Mouse (Mus musculus) cerebellum, postnatal 36 days (tissue): ENCODE measurements at regions not wholly inside any gene's neighbourhood (a gene's known extent, or its start where the extent isn't known, plus 50 kb on each side); places are given as distances from the start of the nearest gene placed in this dataset.

ENCODE experiments used
- DNase-seq, 2 experiments: peaks; one replicate each; pipeline ENCODE4 v3.0.0; 2021 to 2022; ENCODE audit warnings: mixed read lengths in 2 of 2

DNA sequence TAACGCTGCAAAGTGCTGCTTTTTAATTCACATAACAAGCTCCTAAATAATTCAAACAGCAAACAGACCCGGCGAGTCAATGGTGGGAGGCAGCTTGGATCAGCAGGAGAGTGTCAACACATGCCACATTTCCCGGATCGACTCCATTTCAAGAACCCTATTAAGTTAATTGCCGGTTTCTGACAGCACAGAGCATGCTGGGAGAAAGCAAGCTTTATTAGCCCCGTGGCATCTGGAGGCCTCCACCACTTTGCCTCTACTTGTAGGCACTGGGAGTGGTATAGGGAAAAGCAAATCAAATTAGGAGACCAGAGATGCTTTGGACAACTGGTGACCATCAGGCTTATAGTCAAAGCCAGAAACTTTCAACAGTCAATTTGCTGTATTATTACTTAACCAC lies 188.5 kb downstream of the Emx2 start:
- DNase-seq: no peak

DNA sequence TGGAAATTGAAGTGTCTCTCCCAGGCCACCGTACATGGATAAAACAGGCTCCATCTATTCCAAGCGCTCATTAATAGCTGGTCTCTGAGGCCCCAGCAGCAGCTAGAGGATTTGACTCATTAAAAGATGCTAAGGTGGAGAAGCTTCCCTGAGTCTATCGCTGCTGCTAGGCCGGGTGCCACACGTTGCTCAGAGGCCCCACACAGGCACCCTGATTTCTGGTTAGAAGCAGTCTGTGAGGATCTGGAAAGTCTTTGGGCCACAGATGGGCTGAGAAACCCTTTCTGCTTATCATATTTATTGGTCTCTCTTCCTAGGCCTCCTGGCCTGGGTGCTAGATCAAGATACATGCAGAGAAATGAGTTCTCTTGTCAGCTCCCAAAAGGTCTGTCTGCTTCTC lies 191.2 kb downstream of the Emx2 start:
- DNase-seq: no peak

DNA sequence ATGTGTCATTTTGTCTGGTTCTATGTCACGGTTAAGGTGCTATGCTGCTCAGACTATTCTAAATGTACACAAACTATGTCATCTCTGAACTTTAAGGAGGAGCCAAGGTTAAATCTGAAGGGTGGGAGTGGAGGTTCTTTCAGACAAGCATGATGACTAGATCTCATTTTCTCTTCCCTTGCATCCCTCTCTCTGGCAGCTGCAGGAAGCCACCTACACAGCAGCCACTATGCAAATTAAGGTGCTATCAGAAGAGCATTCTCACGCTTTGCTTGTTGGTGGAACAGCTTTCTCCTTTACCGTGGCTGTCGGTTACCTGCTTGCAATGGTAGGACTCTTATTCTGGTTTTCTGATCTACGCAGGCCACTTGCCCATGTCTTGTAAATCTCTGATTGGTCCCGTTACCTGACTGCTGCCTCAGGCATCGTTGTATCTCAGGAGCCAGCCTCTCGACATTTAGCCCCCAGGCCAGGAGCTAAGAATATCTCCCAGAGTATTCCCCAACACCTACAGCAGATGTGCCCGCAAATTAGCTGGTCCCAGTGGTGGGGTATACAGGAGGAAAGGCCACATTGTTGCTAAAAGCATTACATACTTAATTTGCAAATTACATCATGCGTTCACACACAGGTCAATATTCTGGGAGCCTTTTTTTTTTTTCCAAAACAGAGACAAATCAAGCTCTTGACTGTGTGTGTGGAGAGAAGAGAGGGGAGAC lies 192.6 kb downstream of the Emx2 start:
- no peak for DNase-seq

DNA sequence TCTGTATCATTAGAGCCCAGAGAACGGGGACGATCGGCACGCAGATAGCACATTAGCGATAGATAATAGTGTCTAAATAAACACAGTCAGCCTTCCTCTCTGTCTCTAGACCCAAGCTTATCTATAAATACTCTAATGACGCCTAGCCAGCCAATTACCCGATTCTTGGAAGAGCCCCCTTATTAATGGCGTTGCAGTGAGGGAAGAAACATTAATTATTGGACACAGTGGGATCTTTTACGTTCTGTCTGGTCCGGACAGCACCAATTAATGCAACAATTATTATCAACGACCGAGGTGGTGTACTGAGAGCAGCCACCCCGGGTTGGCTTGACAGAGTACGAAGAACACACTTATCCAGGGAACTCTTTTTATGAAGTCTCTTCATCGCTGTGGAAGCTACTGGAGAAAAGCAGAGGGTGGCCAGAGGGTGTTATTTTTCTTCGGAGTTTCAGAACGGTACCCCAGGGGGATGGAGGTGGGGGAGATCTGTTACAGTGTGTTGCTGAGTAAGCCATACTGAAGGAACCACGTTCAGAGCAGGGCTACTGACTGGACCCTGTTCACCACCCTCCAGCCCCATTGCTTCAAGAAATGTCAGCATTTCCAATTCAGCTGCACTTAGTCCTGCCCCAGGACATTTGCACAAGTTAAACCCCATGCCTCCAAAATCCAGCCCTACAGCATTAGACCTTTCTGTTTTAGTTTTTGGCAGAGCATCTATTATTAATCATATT lies 195.6 kb downstream of the Emx2 start:
- DNase-seq: no peak

DNA sequence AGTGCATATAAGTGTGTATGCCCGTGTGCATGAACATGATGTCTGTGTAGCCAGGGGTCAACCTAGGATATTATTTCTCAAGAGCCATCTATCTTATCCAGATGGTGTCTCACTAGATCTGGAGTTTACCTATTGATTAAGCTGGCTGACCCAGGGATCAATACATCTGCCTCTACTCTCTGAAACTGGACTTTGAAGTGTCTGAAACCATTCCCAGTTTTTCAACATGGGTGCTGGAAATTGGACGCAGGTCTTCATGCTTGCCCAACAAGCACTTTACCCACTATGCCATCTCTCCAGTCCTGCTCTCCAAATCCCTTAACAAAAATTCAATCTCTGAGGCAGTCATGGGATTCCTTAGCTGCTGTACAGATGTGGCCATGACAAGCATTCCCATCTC lies 197.1 kb downstream of the Emx2 start:
- DNase-seq: no peak

DNA sequence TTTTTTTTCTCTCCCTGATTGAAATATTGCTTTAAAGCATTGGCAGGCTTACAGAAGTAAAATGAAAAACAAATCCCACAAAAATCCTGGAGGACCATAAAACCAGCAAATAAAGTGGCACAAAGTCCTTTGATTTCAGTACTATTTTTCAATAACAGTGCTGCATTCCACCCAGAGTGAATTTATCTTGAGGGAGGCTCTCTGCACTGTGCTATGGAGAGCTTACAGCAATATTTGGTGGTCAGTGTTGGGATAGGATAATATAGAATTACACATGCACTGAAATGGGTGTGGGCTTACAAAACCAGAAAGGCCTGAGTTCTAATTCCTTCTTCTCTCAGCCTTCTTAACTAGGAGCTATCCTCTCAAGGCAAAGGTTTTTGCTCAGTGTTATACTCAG lies 211.6 kb downstream of the Emx2 start:
- DNase-seq: no peak

DNA sequence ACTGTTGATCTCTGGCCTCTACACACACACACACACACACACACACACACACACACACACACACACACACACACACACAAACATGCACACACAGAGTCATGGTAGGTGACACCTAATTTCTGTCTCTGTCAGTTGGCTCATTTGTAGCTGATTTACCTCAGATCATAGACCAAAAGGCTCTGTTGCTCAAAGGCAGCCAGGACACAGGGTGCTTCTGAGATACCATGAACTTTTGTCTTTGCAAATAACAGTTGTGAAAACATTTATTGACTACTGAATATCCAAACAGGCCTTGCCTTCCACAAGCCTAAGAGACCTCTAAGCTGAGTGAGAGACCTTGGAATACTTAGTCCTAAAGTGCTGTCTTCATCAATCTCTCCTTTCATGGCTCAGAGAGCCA lies 215.4 kb downstream of the Emx2 start:
- no peak for DNase-seq

DNA sequence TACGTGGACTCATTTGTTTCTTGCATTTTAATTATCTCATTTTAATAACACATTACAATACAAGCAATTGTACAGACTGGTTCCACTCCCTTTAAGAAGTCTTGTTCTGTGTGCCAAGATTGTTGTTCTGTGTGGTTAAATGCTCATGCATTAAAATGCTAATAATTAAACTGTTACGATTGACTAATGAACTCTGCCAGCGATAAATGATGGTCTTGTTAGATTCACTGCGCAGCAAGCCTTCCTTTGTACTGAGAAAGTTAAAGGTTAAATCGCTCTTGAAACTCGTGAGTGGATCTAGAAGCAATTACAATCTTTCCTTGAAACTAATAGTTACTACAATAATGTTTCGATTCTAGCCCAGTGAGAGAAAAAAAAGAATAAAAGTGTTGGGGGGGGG lies 221.0 kb downstream of the Emx2 start:
- no peak for DNase-seq

DNA sequence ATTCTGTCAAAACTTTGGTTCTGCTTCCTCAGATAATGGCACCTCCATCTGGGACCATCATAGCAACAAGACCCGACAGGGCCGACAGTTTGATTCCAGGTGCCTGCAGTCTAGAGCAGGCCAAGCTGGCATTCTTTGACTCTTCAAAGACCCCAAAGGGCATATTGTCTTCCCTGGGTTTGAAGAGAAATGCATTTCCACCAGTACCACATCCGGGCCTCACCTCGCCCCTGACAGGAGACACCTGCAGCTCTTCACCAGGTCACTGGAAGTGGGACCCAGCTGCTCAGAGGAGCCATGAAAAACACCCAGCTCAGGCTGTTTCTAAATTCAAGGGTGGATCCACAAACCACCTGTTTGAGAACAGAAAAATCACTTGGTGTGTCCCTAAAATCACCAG lies 222.2 kb downstream of the Emx2 start:
- DNase-seq: no peak

DNA sequence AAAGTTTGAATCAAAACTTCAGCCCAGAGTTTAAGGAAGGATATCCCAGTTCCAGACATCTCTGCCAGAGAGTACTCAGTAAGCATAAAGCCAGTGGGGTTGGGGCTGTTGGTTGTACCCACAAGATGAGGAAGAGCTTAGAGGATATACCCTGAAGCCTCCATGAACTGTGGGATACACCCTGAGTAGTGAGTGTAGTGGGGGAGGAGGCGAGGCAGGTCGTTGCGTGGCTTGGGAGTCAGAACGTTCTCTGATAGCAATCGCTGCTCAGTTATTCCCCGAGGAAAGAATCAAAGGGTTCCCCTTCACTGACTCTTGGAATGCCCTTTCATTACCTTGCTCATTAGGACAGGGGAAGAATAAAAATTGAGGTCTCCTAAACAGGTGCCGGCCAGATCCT lies 226.1 kb downstream of the Emx2 start:
- DNase-seq: no peak

DNA sequence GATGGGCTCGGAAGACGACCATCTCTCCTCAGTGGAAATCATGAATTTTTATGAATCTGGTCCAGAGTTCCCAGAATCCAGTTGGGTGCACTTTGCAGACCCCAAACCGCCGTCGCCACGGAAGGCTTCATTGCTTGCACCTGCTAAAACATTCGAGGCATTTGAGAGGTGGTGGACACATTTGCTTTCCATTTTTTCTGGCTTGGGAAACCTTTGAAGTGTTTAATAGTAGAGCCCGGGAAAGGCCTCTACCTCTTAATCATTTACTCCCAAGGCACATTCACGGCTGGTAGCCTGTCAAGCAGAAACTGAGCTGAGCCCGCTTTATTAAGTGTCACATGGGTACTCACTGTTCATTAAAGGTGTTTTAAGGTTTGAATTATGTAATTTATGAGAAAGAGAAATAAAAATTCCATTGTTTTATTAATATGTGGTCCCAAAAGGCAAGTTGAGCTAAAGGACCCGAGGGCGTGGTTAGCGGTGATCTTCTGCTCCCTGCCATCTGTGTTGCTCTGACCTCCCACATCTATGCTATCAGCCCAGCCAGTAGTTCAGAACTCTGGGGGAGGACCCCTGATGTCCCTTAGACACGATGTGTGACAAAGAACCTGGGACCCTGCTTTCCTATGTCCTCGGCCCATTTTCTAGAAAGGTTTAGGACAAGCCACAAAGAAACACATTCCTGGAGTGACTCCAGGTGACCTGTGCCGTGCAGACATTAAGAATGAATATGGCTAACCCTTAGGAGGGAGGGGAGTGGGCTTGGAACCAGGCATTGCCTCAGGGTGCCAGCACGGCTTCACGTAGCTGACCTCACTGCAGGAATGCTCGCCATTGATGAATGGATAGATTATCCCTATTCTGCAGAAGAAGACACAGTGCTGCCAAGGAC lies 227.9 kb downstream of the Emx2 start:
- no peak for DNase-seq

DNA sequence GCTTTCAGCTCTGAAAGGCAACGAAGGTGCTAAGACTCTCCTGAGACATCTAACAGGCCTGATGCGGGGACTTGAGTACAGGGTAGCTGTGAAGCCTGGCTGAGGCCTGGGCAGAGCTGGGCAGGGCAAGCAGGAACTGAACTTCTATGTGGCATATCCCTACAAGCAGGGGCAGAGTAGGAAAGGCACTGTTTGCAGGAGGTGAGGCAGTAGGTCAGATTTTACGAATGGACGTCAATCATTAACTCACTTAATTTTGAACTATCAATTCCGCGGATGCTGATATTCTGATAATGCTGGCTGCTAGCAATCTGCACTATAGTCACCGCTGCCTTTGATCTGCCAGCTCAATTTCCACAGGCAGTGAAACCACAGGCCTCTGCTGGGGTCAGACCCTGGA lies 229.0 kb downstream of the Emx2 start:
- no peak for DNase-seq

DNA sequence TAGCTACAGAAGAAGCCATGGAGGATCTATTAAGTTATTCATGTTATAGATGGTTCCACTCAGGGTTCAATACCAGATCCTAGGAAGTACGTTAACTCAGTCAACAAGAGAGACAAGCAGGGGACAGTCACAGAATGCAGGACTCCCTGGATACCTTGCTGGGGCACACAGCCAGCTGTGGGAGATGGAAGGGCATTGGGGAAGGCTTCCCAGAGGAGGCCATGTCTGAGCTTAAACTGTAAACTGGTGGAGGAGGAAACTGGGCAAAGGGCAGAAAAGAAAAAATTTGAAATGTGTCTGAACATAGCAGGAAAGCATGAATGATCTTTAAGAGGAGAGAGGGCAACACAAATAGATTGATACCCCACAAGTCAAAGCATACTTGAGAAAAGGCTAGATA lies 229.5 kb downstream of the Emx2 start:
- DNase-seq: no peak

DNA sequence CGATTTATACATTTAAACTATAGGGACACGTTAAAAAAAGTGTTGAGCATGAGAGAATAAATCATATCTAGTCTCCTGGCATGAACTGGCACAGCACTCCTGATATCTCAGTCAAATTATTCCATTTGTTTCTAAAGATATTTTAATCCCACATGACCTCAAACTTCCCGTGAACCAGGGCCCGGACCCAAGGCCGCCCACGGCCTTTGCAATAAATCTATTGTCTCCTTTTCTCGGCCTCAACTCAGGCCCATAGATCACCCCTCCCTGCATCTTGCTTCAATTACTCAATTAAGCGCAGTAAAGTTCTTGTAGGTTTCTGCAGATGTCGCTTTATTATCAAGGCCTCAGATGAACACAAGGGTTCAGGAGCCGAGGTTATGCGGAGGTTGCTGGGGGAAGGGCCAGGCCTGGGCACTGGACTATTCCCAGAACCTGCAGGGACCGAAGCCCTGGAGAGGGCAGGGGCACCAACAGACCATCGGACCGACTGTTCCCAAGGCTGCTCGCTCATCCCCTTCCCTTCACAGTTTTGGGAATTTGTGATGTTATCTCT lies 233.4 kb downstream of the Emx2 start:
- no peak for DNase-seq

DNA sequence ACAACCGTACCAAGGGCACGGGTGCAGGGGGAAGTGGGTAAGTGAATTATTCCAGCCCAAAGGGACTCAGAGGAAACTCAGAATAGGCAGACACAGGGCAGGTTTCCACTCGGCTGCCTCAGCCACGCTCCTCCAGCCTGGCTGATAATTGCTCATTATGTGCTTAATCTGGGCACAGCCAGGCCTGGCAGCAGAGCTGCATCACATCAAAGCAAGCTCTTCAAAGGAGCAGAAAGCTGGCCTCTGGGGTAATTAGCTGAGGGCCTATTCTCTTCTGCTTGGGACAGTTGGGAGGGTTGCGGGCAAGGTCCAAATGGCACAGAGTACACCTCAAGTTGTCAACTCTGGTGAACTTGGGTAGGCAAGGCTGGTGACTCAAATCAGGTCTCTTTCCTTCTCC lies 239.5 kb downstream of the Emx2 start:
- no peak for DNase-seq

DNA sequence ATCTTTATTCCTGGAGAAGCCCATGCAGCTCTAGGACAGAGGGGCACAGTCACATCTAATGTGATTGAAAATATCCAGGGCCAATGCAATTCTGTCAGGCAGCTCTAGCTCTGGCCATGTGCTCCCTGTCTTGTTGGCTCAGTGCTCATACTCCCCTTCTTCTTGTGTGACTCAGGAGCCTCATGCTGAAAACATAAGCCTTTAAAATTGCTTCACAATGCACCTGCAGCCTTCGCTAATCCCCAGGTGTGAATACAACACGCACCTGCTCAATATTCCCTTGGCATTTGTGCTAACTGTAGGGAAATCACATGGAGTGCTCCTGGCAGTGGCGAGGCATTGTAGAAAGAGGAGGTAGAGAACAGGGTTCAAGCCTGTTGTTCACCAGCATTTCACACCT lies 242.0 kb downstream of the Emx2 start:
- DNase-seq: no peak

DNA sequence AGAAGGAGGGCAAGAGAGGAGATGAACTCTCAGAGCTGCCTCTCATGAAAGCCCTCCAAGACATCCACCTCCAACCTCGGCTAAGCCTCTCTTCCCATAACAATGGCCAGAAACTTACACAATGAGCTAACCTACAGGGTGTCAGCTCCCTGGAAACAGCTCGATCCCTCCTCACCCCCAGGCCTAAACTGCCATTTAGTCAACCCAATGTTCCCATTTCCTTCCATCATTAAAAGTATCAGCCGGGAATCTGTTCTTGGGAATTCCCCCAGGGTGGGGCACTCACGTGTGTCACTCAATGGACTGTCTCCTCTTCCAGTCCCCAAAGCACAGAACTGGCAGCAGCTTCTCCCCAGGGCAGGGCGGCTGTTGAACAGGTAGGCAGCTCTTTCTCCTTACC lies 236.3 kb downstream of the Rab11fip2 start:
- no peak for DNase-seq

DNA sequence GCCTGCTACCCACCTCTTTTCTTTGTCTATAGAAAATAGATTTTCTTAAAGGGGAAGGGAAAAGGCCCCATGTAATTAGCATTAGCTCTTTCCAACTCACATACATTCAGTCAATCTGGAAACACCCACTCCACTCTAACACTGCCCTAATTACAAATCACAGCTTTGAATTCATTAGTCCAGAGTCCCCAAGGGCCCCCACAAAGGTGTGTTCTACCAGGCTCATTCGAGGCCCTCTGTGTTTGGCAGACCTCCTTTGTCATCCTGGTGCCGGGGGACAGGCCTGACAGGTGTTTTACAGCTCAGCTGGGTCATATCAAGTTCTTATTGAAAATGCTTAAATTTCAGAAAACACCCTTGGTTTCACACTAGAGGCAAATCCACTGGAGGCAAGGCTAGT lies 234.3 kb downstream of the Rab11fip2 start:
- no peak for DNase-seq

DNA sequence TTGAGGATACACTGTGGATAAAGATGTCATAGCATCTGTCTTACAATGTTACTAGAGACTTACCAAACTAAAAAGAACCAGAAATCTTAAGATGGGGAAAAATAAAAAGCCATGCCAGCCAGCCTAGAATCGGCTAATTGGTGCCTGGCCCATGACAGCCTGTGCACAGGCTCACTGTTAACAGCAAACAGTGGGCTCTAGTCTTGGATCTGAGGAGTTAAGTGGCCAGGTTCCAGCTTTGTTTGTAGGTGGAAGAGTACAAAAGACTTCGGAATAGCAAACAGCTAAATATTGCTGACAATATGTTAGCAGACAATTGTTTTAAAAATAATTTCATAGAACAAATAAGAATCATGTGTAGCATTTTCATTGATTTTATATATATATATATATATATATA lies 228.4 kb downstream of the Rab11fip2 start:
- DNase-seq: no peak

DNA sequence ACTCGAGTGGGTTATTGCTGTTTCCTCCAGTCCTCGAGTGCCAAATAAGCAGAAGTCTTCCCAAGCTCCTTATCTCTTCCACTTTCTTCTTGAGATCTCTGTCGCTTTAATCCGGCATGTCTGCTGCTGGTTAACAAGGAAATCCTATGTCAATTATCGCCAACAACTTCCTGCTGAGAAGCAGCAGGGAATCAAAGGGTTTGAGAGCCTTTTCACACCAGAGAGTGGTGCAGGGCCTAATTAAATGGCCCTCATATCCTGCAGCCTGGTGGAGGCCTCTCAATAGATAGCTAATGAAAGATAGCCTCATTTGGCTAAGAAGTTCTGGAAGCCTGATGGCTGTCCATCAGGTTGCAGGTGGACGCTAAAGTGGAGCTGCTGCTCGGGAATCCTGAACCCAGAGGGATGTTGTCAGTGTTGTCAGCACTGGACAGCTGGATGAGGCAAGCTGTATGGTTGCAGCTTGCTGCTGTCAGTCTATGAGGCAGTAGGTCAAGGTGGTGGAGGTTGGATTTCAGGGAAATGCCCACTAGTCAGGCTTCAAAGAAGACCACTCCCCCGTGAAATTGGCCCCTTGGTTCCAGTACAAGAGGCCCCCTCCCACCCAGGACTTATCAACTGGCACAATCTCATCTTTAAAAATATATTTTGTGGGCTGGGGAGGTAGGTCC lies 225.5 kb downstream of the Rab11fip2 start:
- DNase-seq: no peak

DNA sequence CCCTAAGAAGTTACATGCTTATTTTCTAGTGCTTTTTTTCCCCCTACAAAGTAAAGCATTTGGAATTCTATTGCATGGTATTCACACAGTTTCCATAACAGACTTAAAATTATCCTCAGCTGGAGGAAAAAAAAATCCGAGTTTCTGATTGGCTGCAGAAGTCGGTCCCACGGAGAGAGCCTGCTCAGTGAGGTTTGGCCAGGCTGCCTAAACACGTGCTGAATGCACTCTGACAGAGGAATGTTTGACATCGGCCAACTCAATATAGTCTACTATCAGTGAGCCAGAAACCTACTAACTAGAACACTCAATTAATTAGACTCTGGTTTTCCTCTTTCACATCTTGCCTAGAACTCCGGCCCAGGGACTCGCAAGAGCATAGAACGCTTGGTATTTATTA lies 204.9 kb downstream of the Rab11fip2 start:
- no peak for DNase-seq

DNA sequence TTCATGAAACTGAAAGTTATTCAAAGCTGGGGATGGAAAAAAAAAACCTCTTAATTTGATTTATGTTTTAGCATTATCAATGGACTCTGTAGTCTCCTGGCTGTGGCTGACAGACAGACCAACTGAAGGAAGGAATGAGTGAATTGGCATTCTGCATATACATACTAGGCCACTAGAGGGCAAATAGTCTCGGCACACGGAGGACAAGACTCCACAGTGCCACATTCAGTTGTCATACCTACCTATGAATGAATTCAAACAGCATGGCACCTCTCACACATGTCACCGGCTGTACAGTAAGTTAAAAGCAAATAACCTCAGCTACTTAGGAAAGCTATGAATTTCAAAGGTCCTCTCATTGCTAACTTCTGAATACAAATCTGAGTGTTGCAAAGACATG lies 200.5 kb downstream of the Rab11fip2 start:
- peak; percentile 5 for DNase-seq

DNA sequence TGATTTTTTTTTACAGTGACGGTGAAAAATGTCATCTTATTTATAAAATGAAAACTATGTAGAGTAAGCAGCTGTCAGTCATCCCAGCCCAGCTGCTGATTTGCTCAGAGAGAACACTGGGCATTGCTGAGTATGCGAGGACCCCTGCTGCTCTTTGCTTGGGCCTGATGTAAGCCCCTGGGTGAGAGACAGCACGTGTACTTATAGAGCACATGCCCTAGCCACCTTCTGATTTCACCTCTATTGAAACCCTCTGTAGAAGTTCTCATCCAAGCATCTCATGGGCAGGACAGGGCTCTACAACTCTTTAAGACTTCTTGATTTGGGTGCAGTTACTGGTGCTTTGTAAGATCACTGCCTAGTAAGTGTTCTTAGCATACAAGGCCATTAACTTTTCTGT lies 182.2 kb downstream of the Rab11fip2 start:
- DNase-seq: no peak
